Mouse (Mus musculus) hindbrain, postnatal 0 days (tissue): ENCODE measurements at regions not wholly inside any gene's neighbourhood (a gene's known extent, or its start where the extent isn't known, plus 50 kb on each side); places are given as distances from the start of the nearest gene placed in this dataset.

Experiments used
- ATAC-seq: fragments of 200-750 bp; cut with Nextera tagmentation; 2 replicates; pipeline ENCODE4 v1.8.0; 2017; ENCODE audit warnings: mild to moderate bottlenecking, moderate TSS enrichment, moderate library complexity
- DNase-seq: peaks from one replicate; pipeline ENCODE4 v3.0.0-alpha.2; 2015; ENCODE audit warnings: low spot score
- H3K27ac ChIP-seq: fragments of 300-500 bp; sonication (generic); 2 replicates; pipeline ENCODE4 v1.5.1; 2014; ENCODE audit warnings: mild to moderate bottlenecking
- H3K27me3 ChIP-seq: fragments of 300-500 bp; sonication (generic); 2 replicates; pipeline ENCODE4 v1.6.1; 2014; ENCODE audit warnings: low read length, mixed read lengths; ENCODE audit not compliant: insufficient read depth
- H3K36me3 ChIP-seq: fragments of 300-500 bp; sonication (generic); 2 replicates; pipeline ENCODE4 v1.6.1; 2014; ENCODE audit warnings: low read length, mixed read lengths; ENCODE audit not compliant: insufficient read depth
- H3K4me1 ChIP-seq: fragments of 300-500 bp; sonication (generic); 2 replicates; pipeline ENCODE4 v1.6.1; 2014; ENCODE audit warnings: antibody characterized with exemption, low read length, mixed read lengths; ENCODE audit not compliant: insufficient read depth
- H3K4me2 ChIP-seq: fragments of 300-500 bp; sonication (generic); 2 replicates; pipeline ENCODE4 v1.6.1; 2014; ENCODE audit warnings: low read depth, mild to moderate bottlenecking, low read length, moderate library complexity, mixed read lengths
- H3K4me3 ChIP-seq: fragments of 300-500 bp; sonication (generic); 2 replicates; pipeline ENCODE4 v1.5.1; 2014; ENCODE audit warnings: low read length
- H3K9ac ChIP-seq: fragments of 300-500 bp; sonication (generic); replicated peaks from 2 replicates; pipeline ENCODE4 v1.6.1; 2014; ENCODE audit warnings: mild to moderate bottlenecking, low read length, moderate library complexity, mixed read lengths
- H3K9me3 ChIP-seq: fragments of 300-500 bp; sonication (generic); 2 replicates; pipeline ENCODE4 v1.6.1; 2016; ENCODE audit warnings: low read length, mixed read lengths
- CTCF ChIP-seq: IDR thresholded peaks from 2 replicates; pipeline ENCODE4 v1.5.1; 2016; ENCODE audit warnings: antibody characterized with exemption, control low read depth, low read depth
- WGBS: fragments of 180-500 bp; shearing (Covaris S2); extraction: QIAGEN DNeasy Blood & Tissue Kit; methylation state at CpG from one replicate; pipeline ENCODE4 v1.1.7; 2014; 5-methylcytosine and 5-hydroxymethylcytosine counted together

- Histone ChIP-seq H3K36me3 (no peaks in the 10 kb centered on the region), H3K9me3 (no peaks in the 10 kb centered on the region), H3K27ac (no peak overlapping the region), H3K4me2 (no peak overlapping the region), H3K9ac (no peak overlapping the region), H3K27me3 (no peaks in the 10 kb centered on the region), H3K4me3 (no peak overlapping the region), H3K4me1 (no peaks in the 10 kb centered on the region)
- WGBS = 90% methylated on average over 2 of the region's 2 CpGs
- no peak for TF ChIP-seq CTCF
- DNase-seq (no peak), ATAC-seq (no peak)
Observed at GRCm38 (mm10) chr1:121631466-121631865, 63.7 kb upstream of the Ddx18 start.

- ATAC-seq = no peak
- WGBS = 54% methylated on average over 7 of the region's 7 CpGs
- peak; percentile 34 for DNase-seq
Observed at GRCm38 (mm10) chr1:121620262-121620661, 52.5 kb upstream of the Ddx18 start.

DNA sequence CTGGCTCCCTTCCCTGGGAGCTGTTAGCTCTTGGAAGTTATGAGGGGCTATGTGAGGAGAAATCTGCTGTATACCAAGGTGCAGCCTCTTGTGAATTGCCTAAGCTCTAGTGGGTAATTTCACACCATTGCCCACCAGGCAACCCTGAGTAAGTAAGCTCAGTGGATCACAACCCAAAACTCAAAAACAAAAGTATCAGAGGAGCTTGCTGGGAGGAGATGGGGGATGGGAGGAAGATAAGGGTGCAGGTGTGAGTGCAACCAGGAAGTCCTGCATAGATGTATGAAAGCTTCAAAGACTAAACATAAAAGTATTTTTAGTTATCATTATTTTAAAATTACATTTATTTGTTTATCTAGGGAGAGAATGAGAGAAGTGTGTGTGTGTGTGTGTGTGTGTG lies 50.8 kb upstream of the Ddx18 start:
- H3K9ac ChIP-seq = no peak overlapping the region
- no peak overlapping the region for H3K27ac ChIP-seq
- H3K9me3 ChIP-seq = no peaks in the 10 kb centered on the region
- H3K4me1 ChIP-seq = no peaks in the 10 kb centered on the region; the same call in 1 of the 2 replicates
- DNase-seq = no peak
- H3K4me2 ChIP-seq = no peak overlapping the region
- no peak overlapping the region for H3K4me3 ChIP-seq
- no peak for ATAC-seq
- H3K36me3 ChIP-seq = no peaks in the 10 kb centered on the region
- no peaks in the 10 kb centered on the region for H3K27me3 ChIP-seq
- TF ChIP-seq CTCF = no peak

More at GRCm38 (mm10) chr1:121620262-121620661, 52.5 kb upstream of the Ddx18 start:
- Histone ChIP-seq H3K36me3 (no peaks in the 10 kb centered on the region), H3K9ac (no peak overlapping the region), H3K27ac (no peak overlapping the region), H3K4me2 (no peak overlapping the region), H3K4me1 (no peaks in the 10 kb centered on the region; the same call in 1 of the 2 replicates), H3K27me3 (no peaks in the 10 kb centered on the region), H3K9me3 (no peaks in the 10 kb centered on the region), H3K4me3 (no peak overlapping the region)
- TF ChIP-seq CTCF = no peak
